Mouse (Mus musculus): ENCODE results near the gene 1700011L22Rik. TPM values are rescaled to one million over a fixed set of nuclear protein-coding genes. Genes with fewer than 3 reads are reported as not detected.

The 1700011L22Rik gene
- total RNA-seq, 4 experiments from 2014 or later: not detected

DNA sequence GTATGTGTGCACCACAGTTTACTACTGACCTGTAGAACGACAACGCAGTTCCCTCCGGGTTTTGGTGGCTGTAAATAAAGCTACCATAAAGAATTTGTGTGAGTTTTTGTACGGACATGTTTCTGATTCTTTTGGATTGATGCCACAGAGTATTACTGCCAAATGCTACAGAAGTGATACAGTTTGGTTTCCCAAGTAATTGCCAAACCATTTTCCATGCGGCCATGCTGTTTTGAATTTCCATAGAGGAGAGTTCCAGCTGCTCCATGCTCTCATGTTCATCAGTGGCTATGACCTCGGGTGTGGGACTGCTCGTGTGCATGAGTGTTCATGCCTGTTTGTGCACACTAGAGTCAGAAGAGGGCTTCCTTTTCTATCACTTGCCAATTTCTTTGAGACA is 8.4 kb downstream of the 1700011L22Rik start:
- no peak for DNase-seq (ENCODE audit: low spot score in 2 of 2)

DNA sequence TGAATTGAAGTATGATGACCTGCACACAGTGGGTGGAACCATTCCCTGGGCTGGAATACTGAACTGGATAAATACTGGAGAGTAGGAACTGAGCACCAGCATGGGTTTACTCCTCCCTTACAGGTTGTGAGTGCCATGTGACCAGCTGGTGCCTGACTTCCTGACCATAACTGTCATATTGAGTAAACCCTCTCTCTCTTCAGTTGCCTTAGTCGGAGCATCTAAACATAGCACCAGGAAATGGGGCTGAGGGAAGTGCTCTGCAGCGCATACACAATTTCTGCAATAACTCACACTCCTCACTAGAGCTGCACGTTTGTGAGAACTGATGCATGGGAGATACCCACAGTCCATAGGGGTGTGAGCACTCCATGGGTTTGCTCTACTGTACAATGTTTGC is 9.1 kb downstream of the 1700011L22Rik start:
- DNase-seq (ENCODE audit: low spot score in 2 of 2): no peak

DNA sequence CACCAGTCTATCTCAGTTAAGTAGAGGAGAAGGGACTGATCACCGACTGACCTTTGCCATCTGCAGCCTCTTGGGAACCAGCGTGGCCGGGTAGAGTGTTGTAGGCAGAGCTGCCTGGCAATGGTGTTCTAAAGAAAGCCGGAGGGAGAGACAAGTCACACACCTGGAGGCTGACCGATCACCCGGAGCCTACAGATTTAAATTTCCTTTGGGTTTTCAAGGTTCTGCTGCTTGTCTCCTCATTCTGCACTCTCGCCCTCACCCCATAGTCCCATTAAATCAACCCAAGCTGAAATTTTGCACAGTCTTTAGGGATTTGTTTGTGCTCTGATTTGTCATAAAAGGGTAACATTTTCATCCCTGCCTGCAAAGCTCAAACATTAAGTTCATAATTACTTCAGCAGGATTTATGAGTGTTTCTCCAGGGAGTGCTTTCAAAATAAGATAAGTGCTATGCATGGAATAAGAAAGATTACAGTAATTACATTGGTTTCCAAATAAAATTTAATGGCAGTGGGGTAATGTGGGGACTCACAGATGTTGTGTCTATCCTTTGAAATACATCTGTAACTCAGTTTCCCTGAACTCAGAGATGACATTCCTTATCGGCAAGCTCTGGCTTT is 19.0 kb downstream of the 1700011L22Rik start:
- no peak for DNase-seq (ENCODE audit: low spot score in 2 of 2)

DNA sequence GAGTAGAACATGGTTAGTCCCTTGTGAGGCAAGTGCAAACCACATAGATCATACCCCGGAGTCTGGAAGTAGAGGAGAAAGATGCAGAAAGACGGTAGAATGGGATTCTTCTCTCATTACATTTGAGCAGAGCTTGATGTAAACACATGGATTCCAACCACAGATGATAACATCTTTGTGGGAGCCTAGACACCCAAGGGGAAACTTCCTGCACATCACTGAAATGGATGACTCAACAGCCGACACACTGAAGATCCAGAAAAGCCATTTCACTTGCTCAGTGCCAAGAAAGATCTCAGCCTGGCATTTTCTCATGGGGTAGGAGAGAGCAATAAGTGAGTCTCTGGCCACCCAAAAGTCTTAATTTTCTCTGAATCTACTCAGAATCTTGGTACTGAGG is 20.5 kb downstream of the 1700011L22Rik start:
- no peak for DNase-seq (ENCODE audit: low spot score in 2 of 2)

DNA sequence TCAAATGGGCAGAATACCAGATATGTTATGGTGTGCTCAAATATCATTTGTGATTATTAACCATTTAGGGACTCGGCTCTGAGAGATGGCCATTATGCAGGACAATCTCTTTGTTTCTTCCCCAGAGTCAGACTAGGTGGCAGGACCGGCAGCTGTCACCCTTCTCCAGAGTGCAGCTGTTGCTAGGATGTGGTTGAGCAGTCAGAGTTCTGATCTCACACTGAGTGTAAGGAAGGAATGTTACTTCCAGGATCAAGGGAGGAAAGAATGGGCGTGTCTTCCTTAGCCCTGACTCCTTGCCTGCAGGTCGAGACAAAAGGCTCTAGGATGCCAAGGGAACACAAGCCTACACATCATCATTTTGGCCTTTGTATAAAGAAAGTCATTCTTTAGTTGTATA is 21.2 kb downstream of the 1700011L22Rik start:
- no peak for DNase-seq (ENCODE audit: low spot score in 2 of 2)

DNA sequence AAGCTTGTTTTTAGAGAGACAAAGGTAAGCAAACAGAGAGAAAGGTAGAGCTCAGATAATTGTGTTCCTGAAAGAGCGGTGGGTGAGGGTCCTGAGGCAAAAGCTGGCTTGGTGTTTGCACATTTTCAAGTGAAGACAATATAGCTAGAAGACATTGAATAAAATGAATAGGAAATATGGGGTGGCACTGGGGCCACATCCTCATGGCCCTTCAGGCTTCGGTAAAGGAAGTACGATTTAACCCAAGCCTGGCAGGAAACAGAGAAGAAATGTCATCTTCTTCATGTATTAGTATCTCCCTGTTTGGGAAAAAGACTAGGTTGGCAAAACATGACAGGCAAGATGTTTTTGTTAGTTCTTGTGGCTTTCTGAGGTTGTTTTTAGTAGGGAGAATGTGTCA is 22.3 kb downstream of the 1700011L22Rik start:
- no peak for DNase-seq (ENCODE audit: low spot score in 2 of 2)

DNA sequence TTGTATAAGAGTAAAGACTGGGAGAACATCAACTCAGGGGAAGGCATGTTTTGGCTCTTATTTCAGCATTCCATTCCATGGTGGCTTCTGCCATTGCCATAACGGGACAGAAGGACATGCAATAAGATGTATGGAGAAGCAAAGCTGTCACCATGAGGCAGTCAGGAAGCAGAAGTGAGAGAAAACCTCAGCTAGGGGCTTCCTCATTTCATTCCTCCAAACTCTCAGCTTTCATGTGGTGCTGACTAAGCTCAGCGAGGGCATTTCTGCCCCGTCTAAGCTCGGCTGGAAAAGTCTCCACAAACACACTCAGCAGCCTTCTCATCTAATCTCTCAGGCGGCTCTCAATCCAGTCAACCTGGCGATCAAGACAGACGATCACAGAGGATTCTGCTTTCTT is 22.8 kb downstream of the 1700011L22Rik start:
- DNase-seq (ENCODE audit: low spot score in 2 of 2): no peak

DNA sequence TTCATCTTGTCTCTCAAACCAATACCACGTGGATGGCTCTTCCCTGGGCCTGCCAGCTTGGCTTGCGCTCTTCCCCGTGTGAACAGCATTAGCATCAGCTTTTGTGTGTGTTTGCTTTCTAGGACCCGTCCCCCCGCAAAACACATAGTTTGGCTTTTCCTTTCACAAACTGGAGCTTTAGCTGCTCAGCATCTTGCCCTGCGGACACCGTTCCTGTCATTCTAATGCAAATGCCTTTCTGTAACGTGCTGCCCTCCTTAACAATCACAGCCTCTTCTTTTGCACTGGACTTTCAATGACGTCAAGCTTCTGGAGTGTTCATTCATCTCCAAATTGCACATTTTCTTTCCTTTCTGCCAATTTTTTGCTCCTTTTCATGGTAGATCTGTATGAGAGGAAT is 24.0 kb downstream of the 1700011L22Rik start:
- no peak for DNase-seq (ENCODE audit: low spot score in 2 of 2)

DNA sequence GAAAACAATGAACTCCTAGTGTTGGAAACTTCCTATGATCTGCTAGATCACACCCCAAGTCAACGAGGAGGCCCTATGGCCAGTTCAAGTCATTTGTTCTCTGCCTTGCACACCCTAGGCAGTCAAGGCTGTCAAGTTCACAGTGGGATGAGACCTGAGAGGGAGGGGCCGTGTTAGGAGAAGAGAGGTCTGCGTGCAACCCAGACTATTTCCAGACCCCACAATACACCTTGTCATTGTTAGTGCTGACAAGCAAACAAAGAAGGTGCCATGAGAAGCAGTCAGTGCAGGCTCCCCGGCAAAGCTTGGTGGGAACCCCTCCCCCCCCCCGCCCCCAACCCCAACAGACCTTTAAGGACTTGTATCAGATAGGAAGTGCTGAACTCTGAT is 25.6 kb downstream of the 1700011L22Rik start:
- no peak for DNase-seq (ENCODE audit: low spot score in 2 of 2)

DNA sequence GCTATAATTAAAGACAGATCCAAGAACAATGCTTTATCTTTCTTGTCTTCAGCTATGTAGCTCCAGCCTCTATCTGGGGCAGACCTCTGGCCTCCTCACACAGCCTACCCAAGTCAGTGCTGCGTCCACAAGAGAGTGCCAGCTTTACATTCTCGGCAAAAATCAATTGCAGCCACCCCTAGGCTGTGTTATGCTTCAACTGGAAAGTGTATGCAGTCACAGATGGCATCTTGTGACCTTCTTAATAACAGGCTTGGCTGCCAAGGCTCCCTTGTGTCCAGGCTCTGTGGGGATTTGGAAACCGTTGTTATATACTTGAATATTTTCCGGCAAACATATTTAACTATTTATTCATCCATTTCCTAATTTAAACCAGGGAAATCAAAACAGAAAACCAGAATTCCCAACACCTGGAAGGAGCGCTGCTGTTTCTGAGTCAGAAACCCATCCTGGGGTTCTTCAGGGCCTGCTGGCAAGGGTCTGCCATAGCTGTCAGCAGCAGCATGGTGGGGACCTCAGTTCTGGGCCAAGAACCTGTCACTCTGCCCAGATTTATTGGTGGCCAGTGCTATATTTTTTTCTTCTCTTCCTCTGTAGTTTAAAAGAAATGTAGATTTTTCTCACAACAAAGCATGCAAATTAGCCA is 26.1 kb downstream of the 1700011L22Rik start:
- no peak for DNase-seq (ENCODE audit: low spot score in 2 of 2)

DNA sequence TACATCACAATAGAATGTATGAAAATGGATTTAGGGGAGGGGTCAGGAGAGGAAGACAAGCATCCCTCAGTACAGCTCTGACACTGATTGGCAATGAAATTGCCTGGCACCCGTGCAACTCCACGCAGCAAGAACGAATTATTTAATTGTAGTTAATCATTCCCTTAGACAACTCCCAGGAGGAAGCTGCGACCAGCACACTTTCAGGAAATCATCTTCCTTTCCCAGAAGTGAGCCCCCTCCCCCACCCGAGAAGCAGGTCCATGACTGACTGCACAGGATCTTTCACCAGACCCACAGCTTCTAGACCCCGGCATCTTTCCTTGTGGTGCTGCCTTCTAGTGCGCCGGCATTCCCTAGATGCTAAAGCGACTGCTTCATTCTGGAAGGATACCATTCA is 36.7 kb downstream of the 1700011L22Rik start:
- no peak for DNase-seq (ENCODE audit: low spot score in 2 of 2)

DNA sequence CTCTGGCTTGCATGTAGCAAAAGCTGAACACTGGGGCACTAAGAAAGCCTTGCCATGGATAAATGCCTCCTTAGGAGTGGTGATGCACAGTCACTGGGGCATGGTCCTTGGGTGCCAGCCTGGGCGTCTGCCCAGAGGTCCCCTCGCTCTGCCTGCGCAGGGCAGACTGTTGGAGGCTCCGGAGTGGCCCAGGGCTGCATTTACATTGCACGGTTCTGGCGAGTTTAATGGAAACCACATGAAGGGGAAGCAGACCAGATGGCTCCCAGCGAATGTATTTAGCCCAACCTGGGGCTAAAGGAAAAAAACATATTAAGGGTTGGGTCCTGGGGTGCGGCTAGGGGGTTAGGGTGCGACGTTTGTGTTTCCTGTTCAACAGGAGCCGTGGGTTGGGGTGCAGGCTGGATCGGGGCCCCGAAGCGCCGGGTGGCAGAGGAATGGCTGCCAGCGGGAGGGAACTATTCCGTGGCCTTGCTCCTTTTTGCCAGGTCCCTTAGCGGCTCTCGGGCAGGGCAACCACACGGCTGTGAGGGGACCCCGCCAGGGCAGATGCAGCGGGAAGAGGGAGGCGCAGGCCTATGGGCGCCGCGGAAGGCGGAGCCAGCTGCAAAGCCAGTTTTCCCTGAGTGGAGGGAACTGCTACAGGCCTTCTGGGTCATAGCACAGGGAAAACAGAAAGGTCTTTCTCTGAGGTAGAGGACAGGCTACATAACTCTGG is 38.6 kb downstream of the 1700011L22Rik start:
- peak in 1 of 2 experiments; percentile 13 for DNase-seq (ENCODE audit: low spot score in 2 of 2)

DNA sequence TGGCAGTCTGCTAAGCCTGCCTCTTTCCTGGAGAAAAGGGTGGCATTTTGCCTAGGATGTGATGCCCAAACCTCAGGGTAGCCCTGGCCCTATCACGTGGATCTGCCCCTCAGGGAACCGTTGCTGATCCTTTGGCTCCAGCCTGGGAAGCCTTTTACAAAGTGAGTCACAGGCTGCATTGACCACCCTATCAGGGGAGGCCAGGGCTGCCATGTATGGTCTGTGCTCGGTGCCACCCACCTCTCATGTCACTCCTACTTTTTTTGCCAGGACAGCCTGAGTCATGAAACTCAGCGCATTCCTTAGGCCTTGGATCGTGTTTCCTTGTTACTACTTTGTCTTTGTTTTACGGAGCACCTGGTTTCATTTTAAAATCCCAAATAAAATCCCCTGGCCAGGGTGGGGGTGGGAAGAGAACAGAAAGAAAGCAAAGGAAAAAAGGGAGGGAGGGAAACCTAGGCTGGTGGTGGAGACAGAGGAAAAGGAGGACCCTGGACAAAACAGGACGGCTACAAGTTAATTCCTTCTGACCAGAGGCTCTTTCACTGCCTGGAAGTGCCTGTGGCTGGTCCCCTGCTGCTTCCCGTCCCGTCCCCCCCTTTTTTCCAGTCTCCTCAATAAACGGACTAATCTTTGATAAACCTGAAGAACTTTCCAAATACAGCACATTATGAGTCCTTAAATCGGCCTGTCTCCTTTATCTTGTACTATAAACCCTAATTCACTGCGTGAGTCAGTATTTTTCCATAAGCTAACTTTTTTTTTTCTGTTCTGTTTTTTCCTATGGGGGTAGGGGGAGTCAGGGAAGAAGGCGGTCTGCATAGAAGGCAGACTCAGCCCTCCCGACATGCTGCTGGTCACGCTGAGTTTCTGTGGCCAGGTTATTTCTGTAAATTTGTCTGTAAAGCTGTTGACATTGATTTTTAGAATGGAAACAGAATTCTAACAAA is 39.4 kb downstream of the 1700011L22Rik start:
- peak in 1 of 2 experiments; percentile 25 for DNase-seq (ENCODE audit: low spot score in 2 of 2)

DNA sequence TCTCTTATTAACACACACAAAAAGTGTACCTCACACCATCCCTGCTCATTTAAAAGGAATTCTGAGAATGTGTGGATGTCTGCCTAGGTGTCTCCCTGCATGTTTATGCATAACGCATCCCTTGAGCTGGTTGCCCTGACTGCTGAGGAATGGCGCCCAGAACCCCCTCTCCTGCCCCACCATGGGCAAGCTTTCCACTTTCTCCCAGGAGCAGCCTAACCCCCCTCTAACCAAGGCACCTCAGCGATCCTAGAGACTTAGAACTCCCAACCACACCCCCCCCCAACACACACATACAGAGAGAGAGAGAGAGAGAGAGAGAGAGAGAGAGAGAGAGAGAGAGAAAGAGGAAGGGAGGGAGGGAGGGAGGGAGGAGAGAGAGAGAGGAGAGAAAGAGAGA is 40.2 kb downstream of the 1700011L22Rik start:
- DNase-seq (ENCODE audit: low spot score in 2 of 2): no peak

DNA sequence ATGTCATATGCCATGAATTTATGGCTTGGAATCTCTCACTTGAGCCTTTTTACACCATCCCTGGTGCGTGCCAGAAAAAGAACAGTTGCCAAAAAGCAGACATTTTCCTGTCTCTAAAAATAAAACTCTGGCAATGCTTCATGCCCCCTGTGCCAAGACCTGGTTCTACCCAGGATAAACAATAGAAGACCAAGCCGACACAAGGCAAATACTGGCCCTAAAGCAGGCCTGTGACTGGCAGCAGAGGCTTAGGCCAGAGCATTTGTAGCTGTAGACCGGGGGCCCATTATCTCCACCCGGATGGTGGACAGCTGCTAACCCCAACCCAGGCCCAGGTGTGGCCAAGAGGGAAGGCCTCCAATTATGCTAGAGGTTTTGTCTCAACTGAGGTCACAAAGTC is 41.5 kb downstream of the 1700011L22Rik start:
- peak in 1 of 2 experiments; percentile 7 for DNase-seq (ENCODE audit: low spot score in 2 of 2)

DNA sequence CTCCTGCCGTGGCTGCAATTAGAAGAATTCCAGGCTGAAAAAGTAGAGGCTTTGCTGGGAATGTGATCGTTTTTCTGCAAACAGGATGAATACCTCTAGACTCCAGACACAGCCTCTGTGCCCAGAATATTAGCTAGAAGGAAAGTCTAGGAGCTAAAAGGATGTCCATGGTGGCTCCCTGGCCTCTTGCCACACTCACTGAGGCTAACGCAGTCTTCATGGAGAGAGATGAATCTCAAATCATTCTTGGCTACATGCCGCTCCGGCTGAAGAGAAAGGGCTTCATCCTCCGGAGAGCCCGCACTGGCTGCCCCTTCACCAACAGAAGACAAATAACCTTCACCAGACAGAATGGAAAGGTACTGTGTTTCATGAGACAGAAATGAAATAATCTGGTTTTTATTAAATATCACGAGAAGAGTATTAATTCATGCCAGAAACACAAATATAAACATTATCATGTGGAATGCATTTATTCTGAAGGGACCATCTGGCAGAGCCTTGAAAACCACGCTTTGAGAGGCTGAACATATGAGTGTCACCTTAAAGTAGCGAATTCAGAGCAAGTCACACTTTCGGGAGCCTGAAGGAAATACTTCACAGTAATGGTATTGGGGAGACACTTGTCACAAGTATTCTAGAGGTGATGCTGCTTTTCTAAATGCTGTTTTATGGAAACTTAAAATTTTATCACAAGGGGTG is 46.8 kb downstream of the 1700011L22Rik start:
- no peak for DNase-seq (ENCODE audit: low spot score in 2 of 2)

DNA sequence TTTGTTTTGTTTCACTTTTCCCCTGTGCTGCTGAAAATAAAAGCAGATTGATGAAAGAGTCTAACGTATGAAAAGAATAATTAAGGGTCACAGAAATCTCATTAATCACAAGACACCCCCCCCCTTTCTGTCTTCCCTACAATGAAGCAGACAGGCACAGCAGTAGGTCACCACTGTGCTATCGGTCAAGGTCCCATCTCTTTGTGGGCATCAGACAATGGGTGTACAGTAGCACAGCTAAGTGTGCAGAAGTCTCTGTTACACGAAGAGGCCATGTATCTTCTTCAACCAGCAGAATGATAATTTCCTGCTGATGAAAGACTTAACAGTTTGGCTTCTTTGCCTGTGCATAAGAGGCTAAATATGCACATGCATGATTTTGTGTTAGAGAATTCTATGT is 49.7 kb downstream of the 1700011L22Rik start:
- DNase-seq (ENCODE audit: low spot score in 2 of 2): no peak

DNA sequence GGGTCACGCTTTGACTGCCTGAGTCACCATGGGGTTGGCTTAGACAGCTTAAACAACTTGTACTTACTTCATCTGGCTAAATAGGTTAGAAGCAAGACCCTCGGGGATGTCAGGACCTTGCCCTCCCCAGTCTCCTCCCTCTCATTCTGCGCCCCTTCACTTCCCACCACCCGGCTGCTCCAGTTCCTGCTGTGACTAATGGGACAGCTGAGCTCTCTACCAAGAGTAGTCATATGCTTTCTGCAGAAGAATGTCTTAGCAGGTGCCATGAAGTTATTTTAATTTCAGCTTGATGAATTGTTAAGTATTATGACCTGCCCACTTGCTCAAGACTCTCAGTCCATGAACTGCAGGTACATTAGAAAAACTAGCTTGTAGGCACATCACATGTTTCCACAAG is 51.9 kb downstream of the 1700011L22Rik start:
- no peak for DNase-seq (ENCODE audit: low spot score in 2 of 2)

DNA sequence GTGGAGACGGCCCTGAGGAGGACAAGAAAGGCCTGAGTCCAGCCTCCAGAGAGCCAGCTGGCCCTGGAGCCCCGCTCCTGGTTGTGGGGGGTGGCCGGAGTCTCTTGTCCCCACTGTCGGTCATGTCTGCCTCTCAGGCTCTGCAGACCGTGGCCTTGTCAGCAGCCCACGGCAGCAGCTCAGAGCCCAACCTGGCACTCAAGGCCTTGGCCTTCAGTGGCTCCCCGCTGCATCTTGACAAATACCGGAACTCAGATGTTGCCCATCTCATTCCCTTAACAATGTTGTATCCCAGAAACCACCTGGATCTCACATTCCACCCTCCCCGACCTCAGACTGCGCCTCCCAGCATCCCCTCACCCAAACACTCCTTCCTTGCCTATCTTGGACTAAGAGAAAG is 58.3 kb downstream of the 1700011L22Rik start:
- DNase-seq (ENCODE audit: low spot score in 2 of 2): no peak

DNA sequence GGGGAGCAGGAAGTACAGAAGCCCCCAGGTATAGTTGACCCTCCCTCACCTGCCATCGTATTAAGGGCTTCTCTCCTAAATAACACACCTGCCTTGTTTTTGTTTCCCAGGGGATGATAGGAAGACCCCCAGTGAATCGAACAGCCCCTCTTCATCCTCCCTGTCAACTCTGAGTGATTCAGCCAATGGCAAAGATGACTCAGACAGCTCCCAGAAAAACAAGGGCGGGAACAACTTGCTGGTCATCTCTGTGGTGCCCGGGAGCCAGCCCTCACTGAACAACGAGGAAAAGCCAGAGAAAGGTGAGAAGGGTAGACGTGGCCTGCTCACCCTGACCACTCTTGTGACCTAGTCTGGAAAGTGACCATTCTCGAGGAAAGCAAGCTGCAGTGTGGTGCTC is 62.9 kb downstream of the 1700011L22Rik start:
- no peak for DNase-seq (ENCODE audit: low spot score in 2 of 2)

DNA sequence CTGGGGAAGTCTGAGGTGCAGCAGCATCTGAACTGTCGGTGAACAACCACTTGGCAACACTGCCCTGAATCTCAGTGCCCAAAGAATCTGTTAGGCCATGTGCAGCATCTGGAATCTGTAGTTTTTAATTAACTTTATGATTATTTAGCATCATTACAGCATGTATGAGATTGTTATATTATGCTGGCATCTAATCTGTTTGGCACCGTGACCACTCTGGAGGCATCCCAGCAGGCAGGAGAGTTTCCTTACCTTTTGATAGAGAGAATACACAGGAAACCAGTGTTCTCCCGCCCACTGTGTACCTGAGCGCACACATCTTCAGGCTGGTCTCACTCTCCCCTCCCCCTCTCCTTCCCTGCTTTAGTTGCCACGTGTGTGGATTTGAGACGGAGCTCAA is 68.7 kb downstream of the 1700011L22Rik start:
- DNase-seq (ENCODE audit: low spot score in 2 of 2): no peak

Data from gastrocnemius, adult 8-10 months (tissue).